Mouse (Mus musculus) right cerebral cortex, postnatal 36 days (tissue): ENCODE results near the gene Ccdc188.
A peak's percentile ranks its signal among the peaks of the same experiment; 100 is the strongest.

Experiments used
- DNase-seq, 2 experiments: peaks; one replicate each; pipeline ENCODE4 v3.0.0; 2022; ENCODE audit warnings: low spot score in 2 of 2, mixed read lengths in 1 of 2

Gene Ccdc188

GRCm38 (mm10) chr16:18234671-18235388 is 17.2 kb downstream of the Ccdc188 start, which contains the start of gene Zdhhc8:
Gene Zdhhc8, minus strand, starts transcription at chr16:18235136.
- DNase-seq: peak; percentile 78

DNA sequence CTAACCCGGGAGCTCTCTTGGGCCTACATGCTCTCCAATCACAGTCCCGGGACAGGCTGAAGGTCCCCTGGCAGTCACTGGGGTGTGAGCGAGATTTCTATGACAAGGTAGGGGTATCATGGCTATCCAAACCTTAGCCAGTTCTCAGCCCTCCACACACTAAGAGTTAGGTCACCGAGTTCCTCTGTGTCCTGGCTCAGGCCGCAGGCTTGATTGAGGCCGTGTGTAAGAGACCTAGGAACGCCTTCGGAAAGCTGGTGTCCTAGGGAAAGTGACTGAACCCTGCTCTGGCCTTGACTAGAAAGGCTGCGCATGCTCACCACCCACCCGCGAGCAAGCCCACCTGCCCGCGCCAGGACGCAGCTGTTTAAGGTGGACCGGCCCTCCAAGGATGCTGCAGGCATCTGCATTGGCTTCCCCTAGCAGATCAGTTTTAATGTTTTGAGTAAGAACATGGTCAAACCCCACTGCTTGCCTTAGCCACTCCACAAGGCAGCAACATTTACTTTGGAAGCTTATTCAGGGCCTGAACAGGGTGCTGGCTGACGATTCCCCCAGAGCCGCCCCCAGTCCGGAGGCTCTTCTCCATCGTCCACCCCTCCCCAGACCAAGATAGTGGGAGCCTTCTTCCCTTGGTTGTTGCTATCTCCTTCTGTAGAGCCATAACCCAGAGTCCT is 17.8 kb downstream of the Ccdc188 start:
- DNase-seq: peak in 1 of 2 experiments; percentile 66

DNA sequence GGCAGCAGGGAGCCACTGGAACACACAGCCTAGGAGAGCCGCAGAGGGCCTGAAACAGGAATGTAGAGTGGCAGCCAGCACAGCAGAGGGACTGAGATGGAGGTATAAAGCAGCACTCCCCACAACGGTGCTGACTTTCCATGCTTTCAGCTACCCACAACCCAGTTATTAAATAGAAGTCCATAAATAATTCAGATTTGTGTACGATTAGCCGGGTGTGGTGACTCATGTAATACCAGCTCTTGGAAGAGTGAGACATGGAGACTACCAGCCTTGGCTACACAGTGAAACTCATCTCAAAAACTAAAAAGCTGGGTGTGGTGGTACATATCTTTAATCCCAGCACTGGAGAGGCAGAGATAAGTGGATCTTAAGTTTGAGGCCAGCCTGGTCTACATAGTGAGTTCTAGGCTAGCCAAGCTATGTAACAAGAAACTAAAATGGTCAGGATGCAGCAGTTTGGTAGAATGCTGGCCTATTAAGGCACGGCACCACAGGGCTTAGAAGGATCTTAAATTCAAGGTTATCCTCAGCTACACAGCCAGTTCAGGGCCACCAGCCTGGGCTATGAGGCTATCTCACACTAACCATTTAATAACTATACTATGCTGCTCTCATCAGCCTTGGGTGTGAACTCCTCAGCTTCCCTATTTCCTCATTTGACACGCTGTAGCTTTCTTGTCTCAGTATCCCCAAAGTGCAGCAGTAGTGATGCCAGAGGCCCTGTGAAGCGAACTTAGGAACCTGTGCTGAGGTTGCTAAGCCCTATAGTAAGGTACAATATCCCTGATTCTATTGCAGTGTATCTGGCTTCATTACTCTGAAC is 19.2 kb downstream of the Ccdc188 start:
- no peak for DNase-seq

DNA sequence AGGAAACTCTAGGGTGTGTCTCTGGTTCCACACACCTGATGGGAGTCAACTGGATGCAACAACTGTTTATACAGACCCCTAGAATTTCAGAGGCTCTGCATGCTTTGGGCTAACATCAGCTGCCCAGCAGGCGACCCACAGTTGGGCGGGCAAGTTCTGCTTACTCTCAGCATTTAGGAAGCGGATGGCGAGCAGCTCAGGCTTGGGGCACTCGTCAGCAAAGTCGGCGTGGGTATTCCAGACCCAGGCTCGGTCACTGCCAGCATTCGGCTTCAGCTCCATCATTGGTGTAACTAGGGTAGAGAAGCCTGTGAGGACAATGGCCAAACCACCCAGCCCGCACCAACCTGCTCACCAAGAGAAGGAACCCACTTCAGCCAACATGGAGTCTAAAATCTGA is 23.9 kb downstream of the Ccdc188 start:
- no peak for DNase-seq

- no peak for DNase-seq
These were observed 30.1 kb downstream of the Ccdc188 start for GRCm38 (mm10) chr16:18247521-18248399.

- DNase-seq: peak; percentile 99
These were observed 31.0 kb downstream of the Ccdc188 start, which contains the start of the genes Trmt2a and Ranbp1 for GRCm38 (mm10) chr16:18248433-18249363. Gene Trmt2a, plus strand, starts transcription at chr16:18248679. Gene Ranbp1, minus strand, starts transcription at chr16:18248732.

- DNase-seq: no peak
These were observed 31.8 kb downstream of the Ccdc188 start for GRCm38 (mm10) chr16:18249364-18249967.

GRCm38 (mm10) chr16:18250231-18250630 is 32.6 kb downstream of the Ccdc188 start:
- DNase-seq: no peak

- DNase-seq: no peak
These were observed 33.4 kb downstream of the Ccdc188 start for GRCm38 (mm10) chr16:18250828-18251790.

DNA sequence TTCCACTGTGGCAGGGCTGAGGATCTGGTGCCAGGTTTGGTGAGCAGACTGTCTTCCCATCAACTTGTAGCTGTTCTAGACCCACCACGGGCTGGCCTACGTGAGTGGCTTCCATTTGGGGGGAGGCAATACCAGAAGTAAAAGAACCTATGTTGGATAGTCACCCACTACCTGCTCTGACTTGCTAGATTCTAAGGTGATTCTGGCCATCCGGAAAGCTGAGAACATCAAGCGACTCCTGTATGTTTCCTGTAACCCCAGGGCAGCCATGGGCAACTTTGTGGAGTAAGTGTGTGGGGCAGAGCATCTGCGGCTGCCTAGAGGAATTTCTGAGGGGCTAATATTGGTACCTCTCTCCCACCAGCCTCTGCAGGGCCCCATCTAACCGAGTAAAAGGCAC is 35.1 kb downstream of the Ccdc188 start:
- no peak for DNase-seq

GRCm38 (mm10) chr16:18253866-18254265 is 36.2 kb downstream of the Ccdc188 start:
- no peak for DNase-seq

- no peak for DNase-seq
These were observed 40.5 kb downstream of the Ccdc188 start, which contains the start of gene Gm49776 for GRCm38 (mm10) chr16:18258221-18258620. Gene Gm49776, minus strand, starts transcription at chr16:18258321.

- DNase-seq: no peak
These were observed 47.3 kb downstream of the Ccdc188 start for GRCm38 (mm10) chr16:18265024-18265423.

- no peak for DNase-seq
These were observed 50.5 kb downstream of the Ccdc188 start for GRCm38 (mm10) chr16:18268182-18268581.
